Mouse (Mus musculus): Measurements from ENCODE around the gene Rhoc. TPM values are rescaled to one million over a fixed set of nuclear protein-coding genes. Genes with fewer than 3 reads are reported as not detected.
"Not testable (repeated sequence)": the region's sequence is repeated elsewhere in the genome, so short reads cannot be mapped to it uniquely, and the experiment has no call there.

Rhoc gene
- 102 and 107 TPM in 2 replicates for polyA plus RNA-seq (2016; fragmentation: Nextera tagmentation; extraction: Ambion mirVana)

- Histone ChIP-seq H3K9me3 (no peaks in the 10 kb centered on the region), H3K27me3 (ENCODE audit: insufficient read depth, poor library complexity, severe bottlenecking) (peaks cover 65% of the 10 kb centered on the region), H3K27ac (peak within 1 kb of the TSS; percentile 89), H3K4me1 (replicated peaks) (peaks cover 45% of the 10 kb centered on the region), H3K36me3 (peaks cover 10% of the 10 kb centered on the region), H3K4me3 (peak within 1 kb of the TSS; percentile 70)
- no peak for DNase-seq (ENCODE audit: low spot score)
- WGBS: 37% methylated on average over 3 of the region's 3 CpGs
These were observed at the start of gene Rhoc for GRCm38 (mm10) chr3:104788075-104788474. Gene Rhoc (plus strand): TSS chr3:104788375.

- Histone ChIP-seq H3K27ac (no peak overlapping the region), H3K4me1 (replicated peaks) (no peaks in the 10 kb centered on the region), H3K4me3 (no peak overlapping the region), H3K27me3 (ENCODE audit: insufficient read depth, poor library complexity, severe bottlenecking) (no peaks in the 10 kb centered on the region; the same call in 1 of the 2 replicates), H3K9me3 (no peaks in the 10 kb centered on the region), H3K36me3 (no peaks in the 10 kb centered on the region)
- DNase-seq (ENCODE audit: low spot score): no peak
- WGBS: 90% methylated on average over 3 of the region's 3 CpGs
These were observed 46.2 kb upstream of the Rhoc start for GRCm38 (mm10) chr3:104741954-104742353.

- Histone ChIP-seq H3K27ac (no peak overlapping the region), H3K27me3 (ENCODE audit: insufficient read depth, poor library complexity, severe bottlenecking) (no peaks in the 10 kb centered on the region; the same call in 1 of the 2 replicates), H3K9me3 (no peaks in the 10 kb centered on the region), H3K4me3 (no peak overlapping the region), H3K4me1 (replicated peaks) (no peaks in the 10 kb centered on the region), H3K36me3 (no peaks in the 10 kb centered on the region)
- DNase-seq (ENCODE audit: low spot score): no peak
- 59% methylated on average over 1 of the region's 1 CpGs for WGBS
These were observed 45.0 kb upstream of the Rhoc start for GRCm38 (mm10) chr3:104743161-104743560.

- Histone ChIP-seq H3K36me3 (no peaks in the 10 kb centered on the region), H3K4me3 (no peak overlapping the region), H3K9me3 (no peaks in the 10 kb centered on the region), H3K4me1 (replicated peaks) (no peaks in the 10 kb centered on the region), H3K27ac (no peak overlapping the region), H3K27me3 (ENCODE audit: insufficient read depth, poor library complexity, severe bottlenecking) (no peaks in the 10 kb centered on the region; the same call in 1 of the 2 replicates)
- WGBS: 78% methylated on average over 1 of the region's 1 CpGs
- no peak for DNase-seq (ENCODE audit: low spot score)
These were observed 44.3 kb upstream of the Rhoc start for GRCm38 (mm10) chr3:104743864-104744263.

GRCm38 (mm10) chr3:104752845-104753244 lies 35.3 kb upstream of the Rhoc start:
- peak; percentile 37 for DNase-seq (ENCODE audit: low spot score)
- H3K36me3 ChIP-seq, H3K9me3 ChIP-seq, H3K27ac ChIP-seq: not testable (repeated sequence)
- H3K27me3 ChIP-seq (ENCODE audit: insufficient read depth, poor library complexity, severe bottlenecking): peaks cover 40% of the 10 kb centered on the region
- peaks cover 10% of the 10 kb centered on the region for H3K4me1 ChIP-seq (replicated peaks)
- 20% methylated on average over 25 of the region's 25 CpGs for WGBS
- 0 out of 2 replicates have a peak overlapping the region, but pooled peaks have one; percentile 16 for H3K4me3 ChIP-seq

GRCm38 (mm10) chr3:104758406-104758805 lies 29.8 kb upstream of the Rhoc start:
- Histone ChIP-seq H3K9me3 (no peaks in the 10 kb centered on the region), H3K4me1 (replicated peaks) (peaks cover 21% of the 10 kb centered on the region), H3K27ac (peak overlapping the region; percentile 77), H3K36me3 (no peaks in the 10 kb centered on the region), H3K4me3 (peak overlapping the region; percentile 54), H3K27me3 (ENCODE audit: insufficient read depth, poor library complexity, severe bottlenecking) (peaks cover 81% of the 10 kb centered on the region)
- peak; percentile 87 for DNase-seq (ENCODE audit: low spot score)
- WGBS: 2% methylated on average over 27 of the region's 27 CpGs

GRCm38 (mm10) chr3:104758869-104759268 lies 29.3 kb upstream of the Rhoc start:
- Histone ChIP-seq H3K36me3 (no peaks in the 10 kb centered on the region), H3K4me1 (replicated peaks) (peaks cover 21% of the 10 kb centered on the region), H3K27ac (peak overlapping the region; percentile 77), H3K4me3 (peak overlapping the region; percentile 54), H3K27me3 (ENCODE audit: insufficient read depth, poor library complexity, severe bottlenecking) (peaks cover 80% of the 10 kb centered on the region), H3K9me3 (no peaks in the 10 kb centered on the region)
- 4% methylated on average over 5 of the region's 5 CpGs for WGBS
- DNase-seq (ENCODE audit: low spot score): no peak

GRCm38 (mm10) chr3:104762103-104762863 lies 25.9 kb upstream of the Rhoc start:
- H3K9me3 ChIP-seq; DNase-seq (ENCODE audit: low spot score); H3K4me3 ChIP-seq; H3K27ac ChIP-seq; H3K36me3 ChIP-seq: not testable (repeated sequence)
- peaks cover 86% of the 10 kb centered on the region for H3K27me3 ChIP-seq (ENCODE audit: insufficient read depth, poor library complexity, severe bottlenecking)
- WGBS: 18% methylated on average over 20 of the region's 20 CpGs
- H3K4me1 ChIP-seq (replicated peaks): peaks cover 16% of the 10 kb centered on the region; the same call in 1 of the 2 replicates

- Histone ChIP-seq H3K36me3 (no peaks in the 10 kb centered on the region), H3K9me3 (no peaks in the 10 kb centered on the region), H3K4me3 (no peak overlapping the region), H3K4me1 (replicated peaks) (peaks cover 15% of the 10 kb centered on the region), H3K27ac (no peak overlapping the region), H3K27me3 (ENCODE audit: insufficient read depth, poor library complexity, severe bottlenecking) (peaks cover 82% of the 10 kb centered on the region)
- peak; percentile 46 for DNase-seq (ENCODE audit: low spot score)
- WGBS: 28% methylated on average over 4 of the region's 4 CpGs
These were observed 23.2 kb upstream of the Rhoc start for GRCm38 (mm10) chr3:104765021-104765420.

- DNase-seq (ENCODE audit: low spot score): no peak
These were observed 21.0 kb upstream of the Rhoc start for GRCm38 (mm10) chr3:104767141-104767540.

GRCm38 (mm10) chr3:104767716-104768115 lies 20.5 kb upstream of the Rhoc start:
- Histone ChIP-seq H3K4me1 (replicated peaks) (peaks cover 10% of the 10 kb centered on the region), H3K27me3 (ENCODE audit: insufficient read depth, poor library complexity, severe bottlenecking) (peaks cover 84% of the 10 kb centered on the region), H3K9me3 (no peaks in the 10 kb centered on the region), H3K36me3 (no peaks in the 10 kb centered on the region), H3K4me3 (no peak overlapping the region), H3K27ac (no peak overlapping the region)
- DNase-seq (ENCODE audit: low spot score): no peak
- WGBS: 77% methylated on average over 4 of the region's 4 CpGs

More at GRCm38 (mm10) chr3:104767141-104767540, 21.0 kb upstream of the Rhoc start:
- Histone ChIP-seq H3K4me3 (no peak overlapping the region), H3K9me3 (no peaks in the 10 kb centered on the region), H3K27ac (no peak overlapping the region), H3K27me3 (ENCODE audit: insufficient read depth, poor library complexity, severe bottlenecking) (peaks cover 82% of the 10 kb centered on the region), H3K4me1 (replicated peaks) (peaks cover 10% of the 10 kb centered on the region), H3K36me3 (no peaks in the 10 kb centered on the region)
- 65% methylated on average over 2 of the region's 2 CpGs for WGBS

GRCm38 (mm10) chr3:104769135-104769534 lies 19.0 kb upstream of the Rhoc start:
- Histone ChIP-seq H3K4me1 (replicated peaks) (peaks cover 13% of the 10 kb centered on the region), H3K9me3 (no peaks in the 10 kb centered on the region), H3K27ac (no peak overlapping the region), H3K36me3 (no peaks in the 10 kb centered on the region), H3K27me3 (ENCODE audit: insufficient read depth, poor library complexity, severe bottlenecking) (peaks cover 85% of the 10 kb centered on the region), H3K4me3 (no peak overlapping the region)
- DNase-seq (ENCODE audit: low spot score): no peak
- WGBS: 11% methylated on average over 3 of the region's 3 CpGs

GRCm38 (mm10) chr3:104770035-104770434 lies 18.1 kb upstream of the Rhoc start:
- Histone ChIP-seq H3K4me3 (no peak overlapping the region), H3K36me3 (no peaks in the 10 kb centered on the region), H3K27me3 (ENCODE audit: insufficient read depth, poor library complexity, severe bottlenecking) (peaks cover 85% of the 10 kb centered on the region), H3K27ac (no peak overlapping the region), H3K4me1 (replicated peaks) (peaks cover 13% of the 10 kb centered on the region), H3K9me3 (no peaks in the 10 kb centered on the region)
- DNase-seq (ENCODE audit: low spot score): peak; percentile 47
- 52% methylated on average over 10 of the region's 10 CpGs for WGBS

Data from hindbrain, embryonic 10.5 days (tissue).